Mouse (Mus musculus): ENCODE measurements at regions not wholly inside any gene's neighbourhood (a gene's known extent, or its start where the extent isn't known, plus 50 kb on each side); places are given as distances from the start of the nearest gene placed in this dataset.

GRCm38 (mm10) chr19:36178828-36179251 is 58.9 kb upstream of the Ankrd1 start:
- TF ChIP-seq CTCF (conservative IDR thresholded peaks at IDR 0.05; ENCODE audit: low read length) = no peak
- TF ChIP-seq POU5F1 (IDR thresholded peaks at IDR 0.05; ENCODE audit: borderline replicate concordance, low read length) = no peak

Data from E14TG2a.4 (cell line).